Mouse (Mus musculus): ENCODE measurements around the gene Gng8.

GRCm38 (mm10) chr7:16917447-16917846 is 25.9 kb downstream of the Gng8 start:
- no peak for TF ChIP-seq ELF1 (IDR thresholded peaks at IDR 0.05; ENCODE audit: low read depth, low read length)
- TF ChIP-seq E2F4 (IDR thresholded peaks at IDR 0.05; ENCODE audit: borderline replicate concordance, low read depth, low read length): no peak
- no peak for TF ChIP-seq USF2 (IDR thresholded peaks at IDR 0.05; ENCODE audit: borderline replicate concordance in 1 of 2, insufficient read depth in 1 of 2, low read depth in 1 of 2, low read length in 2 of 2)
- TF ChIP-seq CTCF (IDR thresholded peaks at IDR 0.05 in 2 of 3, conservative IDR thresholded peaks at IDR 0.05 in 1 of 3; ENCODE audit: control insufficient read depth in 1 of 3, insufficient read depth in 1 of 3, low read depth in 2 of 3, low read length in 3 of 3, poor library complexity in 1 of 3, severe bottlenecking in 1 of 3): no peak
- no peak for TF ChIP-seq POLR2AphosphoS5 (IDR thresholded peaks at IDR 0.05; ENCODE audit: borderline replicate concordance, low read depth, low read length)
- no peak for TF ChIP-seq POLR2A (IDR thresholded peaks at IDR 0.05; ENCODE audit: control insufficient read depth in 1 of 2, insufficient read depth in 1 of 2, low read depth in 1 of 2, low read length in 2 of 2, poor library complexity in 1 of 2)
- no peak for TF ChIP-seq UBTF (IDR thresholded peaks at IDR 0.05; ENCODE audit: borderline replicate concordance, insufficient read depth, low read depth, low read length)
- TF ChIP-seq ZNF384 (IDR thresholded peaks at IDR 0.05; ENCODE audit: low read depth, low read length): no peak
- no peak for TF ChIP-seq GATA1 (IDR thresholded peaks at IDR 0.05; ENCODE audit: low read depth, low read length)
- TF ChIP-seq RAD21 (IDR thresholded peaks at IDR 0.05; ENCODE audit: low read depth, low read length): no peak
- no peak for TF ChIP-seq ZMIZ1 (IDR thresholded peaks at IDR 0.05; ENCODE audit: low read depth, low read length)
- no peak for TF ChIP-seq MAFK (IDR thresholded peaks at IDR 0.05; ENCODE audit: borderline replicate concordance, low read depth, low read length)
- no peak for TF ChIP-seq MAZ (IDR thresholded peaks at IDR 0.05; ENCODE audit: low read depth, low read length)

Data from MEL (cell line).